Mouse (Mus musculus): Measurements from ENCODE around the gene Cul5. TPM values are rescaled to one million over a fixed set of nuclear protein-coding genes. Genes with fewer than 3 reads are reported as not detected.

The Cul5 gene
- polyA plus RNA-seq, 2 experiments, result 3.8 to 12.8 TPM

DNA sequence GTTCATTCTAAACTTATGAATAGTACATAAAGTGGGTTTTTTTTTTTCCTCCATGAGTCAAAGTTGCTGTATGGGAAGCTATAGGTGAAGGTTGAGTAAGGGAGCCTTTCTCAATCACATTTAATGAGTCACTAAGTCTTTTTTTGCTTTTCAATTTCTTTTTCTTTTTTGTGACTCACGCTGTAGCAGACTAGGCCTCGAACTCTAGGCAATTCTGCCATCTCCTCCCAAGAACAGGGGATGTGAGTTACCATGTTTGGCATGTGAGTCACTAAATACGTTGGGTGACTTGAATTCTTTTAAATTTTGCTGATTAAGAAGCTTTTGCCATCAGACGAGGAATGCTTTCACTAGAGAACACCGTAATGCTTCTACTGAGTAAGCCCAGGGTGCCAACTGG is 26.0 kb upstream of the Cul5 start:
- DNase-seq (ENCODE audit: low read depth in 3 of 3, low spot score in 3 of 3) (no peak), ATAC-seq (ENCODE audit: insufficient read depth) (no peak)
- H3K27ac ChIP-seq, result no peak overlapping the region
- 64% methylated on average over 5 of the region's 5 CpGs for WGBS (ENCODE audit: insufficient replicate concordance)
- no peak overlapping the region for H3K4me3 ChIP-seq (ENCODE audit: insufficient read depth in 1 of 2, low read depth in 2 of 2, low read length in 2 of 2)
- H3K4me2 ChIP-seq (ENCODE audit: low read depth), result no peak overlapping the region
- no peak for TF ChIP-seq CTCF (IDR thresholded peaks at IDR 0.05; ENCODE audit: low read depth)
- no peak for TF ChIP-seq EP300 (IDR thresholded peaks at IDR 0.05; ENCODE audit: low read depth)
- no peaks in the 10 kb centered on the region for H3K27me3 ChIP-seq (ENCODE audit: control insufficient read depth, insufficient read depth, low read length)
- no peaks in the 10 kb centered on the region for H3K36me3 ChIP-seq (replicated peaks; ENCODE audit: control insufficient read depth, insufficient read depth, low read depth)
- H3K9ac ChIP-seq (replicated peaks), result no peak overlapping the region
- no peaks in the 10 kb centered on the region for H3K4me1 ChIP-seq (replicated peaks; ENCODE audit: control insufficient read depth in 2 of 2, insufficient read depth in 2 of 2, low read length in 1 of 2)
- no peaks in the 10 kb centered on the region for H3K9me3 ChIP-seq (ENCODE audit: control insufficient read depth, low read length)

- no peak for ATAC-seq (ENCODE audit: insufficient read depth)
- no peak overlapping the region for H3K4me2 ChIP-seq (ENCODE audit: low read depth)
- no peak for TF ChIP-seq CTCF (IDR thresholded peaks at IDR 0.05; ENCODE audit: low read depth)
- TF ChIP-seq EP300 (IDR thresholded peaks at IDR 0.05; ENCODE audit: low read depth), result no peak
- H3K9ac ChIP-seq (replicated peaks), result no peak overlapping the region
- no peak for DNase-seq (ENCODE audit: low read depth in 3 of 3, low spot score in 3 of 3)
- H3K9me3 ChIP-seq (ENCODE audit: control insufficient read depth, low read length), result no peaks in the 10 kb centered on the region
- H3K4me3 ChIP-seq (ENCODE audit: insufficient read depth in 1 of 2, low read depth in 2 of 2, low read length in 2 of 2), result no peak overlapping the region
- H3K4me1 ChIP-seq (replicated peaks; ENCODE audit: control insufficient read depth in 2 of 2, insufficient read depth in 2 of 2, low read length in 1 of 2), result no peaks in the 10 kb centered on the region
- no peaks in the 10 kb centered on the region for H3K36me3 ChIP-seq (replicated peaks; ENCODE audit: control insufficient read depth, insufficient read depth, low read depth)
- no peaks in the 10 kb centered on the region for H3K27me3 ChIP-seq (ENCODE audit: control insufficient read depth, insufficient read depth, low read length)
- no peak overlapping the region for H3K27ac ChIP-seq
- WGBS (ENCODE audit: insufficient replicate concordance), result 4% methylated on average over 1 of the region's 1 CpGs
These were observed 23.9 kb upstream of the Cul5 start for GRCm38 (mm10) chr9:53693718-53694117.

GRCm38 (mm10) chr9:53691745-53692670 is 22.2 kb upstream of the Cul5 start:
- Histone ChIP-seq H3K9me3 (ENCODE audit: control insufficient read depth, low read length) (no peaks in the 10 kb centered on the region), H3K4me3 (ENCODE audit: insufficient read depth in 1 of 2, low read depth in 2 of 2, low read length in 2 of 2) (no peak overlapping the region), H3K9ac (replicated peaks) (no peak overlapping the region), H3K36me3 (replicated peaks; ENCODE audit: control insufficient read depth, insufficient read depth, low read depth) (no peaks in the 10 kb centered on the region), H3K27me3 (ENCODE audit: control insufficient read depth, insufficient read depth, low read length) (no peaks in the 10 kb centered on the region), H3K27ac (no peak overlapping the region), H3K4me1 (replicated peaks; ENCODE audit: control insufficient read depth in 2 of 2, insufficient read depth in 2 of 2, low read length in 1 of 2) (no peaks in the 10 kb centered on the region), H3K4me2 (ENCODE audit: low read depth) (no peak overlapping the region)
- TF ChIP-seq CTCF (IDR thresholded peaks at IDR 0.05; ENCODE audit: low read depth) (no peak), EP300 (IDR thresholded peaks at IDR 0.05; ENCODE audit: low read depth) (no peak)
- ATAC-seq (ENCODE audit: insufficient read depth) (no peak), DNase-seq (ENCODE audit: low read depth in 3 of 3, low spot score in 3 of 3) (no peak)
- 42% methylated on average over 7 of the region's 7 CpGs for WGBS (ENCODE audit: insufficient replicate concordance)

- Histone ChIP-seq H3K27me3 (ENCODE audit: control insufficient read depth, insufficient read depth, low read length) (no peaks in the 10 kb centered on the region), H3K9ac (replicated peaks) (no peak overlapping the region), H3K4me2 (ENCODE audit: low read depth) (no peak overlapping the region), H3K27ac (no peak overlapping the region), H3K4me1 (replicated peaks; ENCODE audit: control insufficient read depth in 2 of 2, insufficient read depth in 2 of 2, low read length in 1 of 2) (no peaks in the 10 kb centered on the region), H3K4me3 (ENCODE audit: insufficient read depth in 1 of 2, low read depth in 2 of 2, low read length in 2 of 2) (no peak overlapping the region), H3K9me3 (ENCODE audit: control insufficient read depth, low read length) (no peaks in the 10 kb centered on the region), H3K36me3 (replicated peaks; ENCODE audit: control insufficient read depth, insufficient read depth, low read depth) (no peaks in the 10 kb centered on the region)
- no peak for DNase-seq (ENCODE audit: low read depth in 3 of 3, low spot score in 3 of 3)
- TF ChIP-seq CTCF (IDR thresholded peaks at IDR 0.05; ENCODE audit: low read depth) (no peak), EP300 (IDR thresholded peaks at IDR 0.05; ENCODE audit: low read depth) (no peak)
- ATAC-seq (ENCODE audit: insufficient read depth), result no peak
- WGBS (ENCODE audit: insufficient replicate concordance), result 64% methylated on average over 1 of the region's 1 CpGs
These were observed 11.0 kb upstream of the Cul5 start for GRCm38 (mm10) chr9:53680851-53681250.

- Histone ChIP-seq H3K4me3 (ENCODE audit: insufficient read depth in 1 of 2, low read depth in 2 of 2, low read length in 2 of 2) (no peak overlapping the region), H3K36me3 (replicated peaks; ENCODE audit: control insufficient read depth, insufficient read depth, low read depth) (no peaks in the 10 kb centered on the region), H3K9me3 (ENCODE audit: control insufficient read depth, low read length) (no peaks in the 10 kb centered on the region), H3K27ac (no peak overlapping the region), H3K4me2 (ENCODE audit: low read depth) (no peak overlapping the region), H3K27me3 (ENCODE audit: control insufficient read depth, insufficient read depth, low read length) (no peaks in the 10 kb centered on the region), H3K4me1 (replicated peaks; ENCODE audit: control insufficient read depth in 2 of 2, insufficient read depth in 2 of 2, low read length in 1 of 2) (no peaks in the 10 kb centered on the region), H3K9ac (replicated peaks) (no peak overlapping the region)
- no peak for ATAC-seq (ENCODE audit: insufficient read depth)
- 49% methylated on average over 4 of the region's 4 CpGs for WGBS (ENCODE audit: insufficient replicate concordance)
- TF ChIP-seq EP300 (IDR thresholded peaks at IDR 0.05; ENCODE audit: low read depth), result no peak
- no peak for TF ChIP-seq CTCF (IDR thresholded peaks at IDR 0.05; ENCODE audit: low read depth)
- DNase-seq (ENCODE audit: low read depth in 3 of 3, low spot score in 3 of 3), result no peak
These were observed 7.1 kb upstream of the Cul5 start for GRCm38 (mm10) chr9:53676921-53677320.

All from liver, embryonic 14.5 days (tissue).